Mouse (Mus musculus): ENCODE measurements around the gene Txndc12.

The Txndc12 gene

DNA sequence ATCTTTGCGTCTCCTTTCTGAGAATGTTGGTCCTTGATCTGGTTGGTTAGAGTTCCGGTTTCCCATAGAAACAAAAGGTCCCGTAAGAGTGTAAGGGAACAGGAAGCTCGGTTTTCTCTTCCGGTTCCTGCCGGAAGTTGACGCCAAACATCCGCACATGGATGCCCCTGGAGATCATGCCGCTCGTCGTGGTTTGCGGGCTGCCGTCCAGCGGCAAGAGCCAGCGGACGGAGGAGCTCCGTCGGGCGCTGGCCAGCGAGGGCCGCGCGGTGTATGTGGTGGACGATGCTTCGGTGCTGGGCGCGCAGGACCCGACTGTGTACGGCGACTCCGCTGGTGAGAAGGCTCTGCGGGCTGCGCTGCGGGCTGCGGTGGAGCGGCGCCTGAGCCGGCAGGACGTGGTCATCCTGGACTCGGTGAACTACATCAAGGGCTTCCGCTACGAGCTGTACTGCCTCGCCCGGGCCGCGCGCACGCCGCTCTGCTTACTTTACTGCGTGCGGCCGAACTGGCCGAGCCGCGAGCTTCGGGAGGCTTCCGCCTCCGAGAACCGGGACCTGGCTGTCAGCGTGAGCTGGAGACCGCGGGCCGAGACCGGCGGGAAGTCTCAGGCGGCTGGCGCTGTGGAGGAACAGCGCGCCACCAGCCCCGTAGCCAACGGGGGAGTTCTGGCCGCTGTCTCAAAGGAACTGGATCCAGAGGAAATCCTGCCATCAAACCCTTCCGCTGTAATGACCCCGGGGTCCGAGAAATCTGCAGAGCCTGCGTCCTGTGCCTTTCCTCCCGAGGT, 13.5 kb downstream of the Txndc12 start, which contains the start of gene Kti12:
Gene Kti12 (plus strand): TSS at position 71 of the 790 bp plus-strand sequence.
- DNase-seq, result peak; percentile 89 to 90

DNA sequence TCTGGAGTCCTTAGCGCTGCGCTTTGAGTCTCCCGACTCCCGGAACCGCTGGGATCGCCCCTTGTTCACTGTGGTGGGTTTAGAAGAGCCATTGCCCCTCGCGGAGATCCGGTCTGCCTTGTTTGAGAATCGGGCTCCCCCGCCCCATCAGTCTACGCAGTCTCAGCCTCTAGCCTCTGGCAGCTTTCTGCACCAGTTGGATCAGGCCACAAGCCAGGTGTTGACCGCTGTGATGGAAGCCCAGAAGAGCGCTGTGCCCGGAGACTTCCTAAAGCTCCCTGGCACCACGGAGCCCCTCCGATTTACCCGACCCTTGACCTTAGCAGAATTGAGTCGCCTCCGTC, 14.1 kb downstream of the Txndc12 start, which contains the start of gene A730015C16Rik:
Gene A730015C16Rik (minus strand): TSS at position 115 of the 344 bp plus-strand sequence.
- peak; percentile 64 to 69 for DNase-seq

DNA sequence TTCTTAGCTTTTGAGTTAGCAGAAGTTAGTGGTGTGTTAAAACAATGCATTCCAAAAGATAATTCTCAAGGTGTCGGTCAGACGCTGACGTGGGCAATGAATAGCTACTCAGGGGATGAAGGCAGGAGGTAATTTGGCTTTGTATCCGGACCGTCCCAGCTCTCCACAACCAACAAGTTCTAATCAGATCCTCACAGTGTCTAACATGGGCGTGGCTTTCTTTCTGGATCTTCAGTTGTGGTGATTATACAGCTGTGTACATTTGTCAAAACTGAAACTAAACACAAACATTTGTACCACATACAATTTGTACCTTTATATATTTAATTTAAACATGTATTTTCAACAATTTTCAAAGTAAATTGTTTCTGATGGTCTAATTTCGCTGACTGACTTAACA, 32.4 kb downstream of the Txndc12 start:
- no peak for DNase-seq

DNA sequence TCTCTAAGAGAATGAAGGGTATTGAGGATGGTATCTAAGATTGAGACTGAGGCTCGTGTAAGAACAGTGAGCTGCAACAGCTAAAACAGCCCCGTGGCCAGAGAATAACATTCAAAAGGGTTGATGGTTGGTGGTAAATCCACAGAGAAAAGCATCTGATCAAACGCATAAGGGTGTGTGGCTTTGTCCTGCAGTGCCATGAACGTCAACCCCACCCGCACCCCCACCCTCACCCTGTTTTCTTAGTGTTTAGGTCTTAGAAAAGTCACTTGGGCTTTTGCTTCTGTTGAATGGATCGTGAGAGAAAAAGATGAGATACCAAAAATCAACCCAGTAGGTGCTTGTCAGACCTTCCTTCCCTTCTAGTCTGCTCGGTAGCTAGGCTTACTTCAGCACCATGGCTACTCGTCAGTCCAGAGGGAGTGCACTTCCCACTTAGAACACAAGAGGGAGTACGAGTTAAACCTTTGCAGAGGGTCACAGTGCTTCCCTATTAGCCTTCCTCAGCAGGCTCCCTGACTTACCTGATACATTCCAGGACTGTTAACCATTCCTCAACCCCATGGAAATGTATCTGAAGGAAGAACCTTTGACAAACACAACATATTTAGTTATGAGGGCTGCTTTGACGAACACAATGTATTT, 35.5 kb downstream of the Txndc12 start:
- peak; percentile 94 to 97 for DNase-seq

DNA sequence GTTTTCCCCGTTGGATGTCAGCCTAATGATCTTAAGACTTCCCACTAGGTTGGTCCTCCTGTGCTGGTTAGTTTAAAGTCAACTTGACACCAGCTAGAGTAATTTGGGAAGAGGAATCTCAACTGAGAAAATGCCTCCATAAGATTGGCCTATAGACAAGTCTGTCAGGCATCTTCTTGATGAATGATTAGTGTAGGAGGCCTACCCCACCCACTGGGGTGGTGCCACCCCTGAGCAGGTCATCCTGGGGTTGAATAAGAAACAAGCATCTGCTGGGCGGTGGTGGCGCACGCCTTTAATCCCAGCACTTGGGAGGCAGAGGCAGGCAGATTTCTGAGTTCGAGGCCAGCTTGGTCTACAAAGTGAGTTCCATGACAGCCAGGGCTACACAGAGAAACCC, 39.3 kb downstream of the Txndc12 start:
- no peak for DNase-seq

DNA sequence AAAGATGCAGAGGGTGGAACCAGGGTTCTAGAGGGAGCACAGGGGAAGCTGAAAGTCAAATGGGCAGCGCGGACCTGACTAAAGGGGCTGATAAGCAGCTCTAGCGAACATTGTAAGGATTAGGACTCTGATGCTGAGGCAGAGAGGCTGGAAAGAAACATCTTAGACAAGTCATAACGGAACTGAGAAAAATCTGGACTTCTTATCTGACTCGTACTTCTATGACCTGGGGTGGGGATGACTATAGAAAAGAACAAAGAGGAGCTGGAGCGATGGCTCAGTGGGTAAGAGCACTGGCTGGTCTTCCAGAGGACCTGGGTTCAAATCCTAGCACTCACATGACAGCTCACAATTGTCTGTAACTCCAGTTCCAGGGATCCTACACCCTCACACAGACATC, 43.5 kb downstream of the Txndc12 start:
- no peak for DNase-seq

DNA sequence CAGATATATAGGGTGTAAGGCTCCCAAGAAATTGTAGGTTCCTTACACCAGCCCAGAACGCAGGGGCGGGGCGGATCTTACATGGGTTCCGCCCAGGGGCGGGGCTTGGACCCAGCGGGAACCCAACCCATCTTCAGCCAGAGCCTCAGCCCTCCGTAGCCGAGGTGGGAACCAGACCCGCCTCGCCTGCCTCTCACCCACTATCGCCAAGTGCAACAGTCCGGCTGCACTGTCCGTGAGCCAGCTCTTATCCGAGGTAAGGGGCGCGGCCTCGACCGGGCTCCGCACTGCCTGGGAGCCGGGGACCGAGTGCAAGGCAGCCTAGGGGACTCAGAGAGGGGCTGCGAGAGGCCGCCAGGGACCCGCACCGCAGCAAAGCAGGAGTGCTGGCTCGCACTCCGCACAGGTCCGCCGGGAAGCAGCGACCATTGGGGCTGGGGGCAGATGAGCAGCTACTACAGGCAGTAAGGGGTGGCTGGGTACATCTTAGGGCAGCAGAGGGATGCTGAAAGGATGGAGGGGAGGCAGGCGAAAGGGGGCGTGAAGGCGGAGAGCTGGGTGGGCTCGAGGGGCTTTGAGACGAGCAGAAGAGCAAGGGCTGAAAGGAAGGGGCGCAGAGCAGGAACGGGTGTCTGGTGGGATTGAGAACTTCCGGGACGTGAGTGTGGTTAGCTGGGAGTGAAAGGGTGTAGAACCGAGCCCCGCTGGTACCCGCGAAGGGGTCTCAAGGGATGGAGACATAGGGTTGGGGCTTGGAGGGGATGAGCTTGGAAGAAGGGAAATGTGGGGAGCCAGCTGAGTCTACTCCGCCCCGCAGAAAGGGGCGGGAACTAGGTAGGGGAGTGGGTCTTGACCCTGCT, 44.8 kb downstream of the Txndc12 start, which contains the start of gene Rab3b:
Gene Rab3b (plus strand): TSS at position 101 of the 860 bp plus-strand sequence.
- peak; percentile 75 to 79 for DNase-seq

DNA sequence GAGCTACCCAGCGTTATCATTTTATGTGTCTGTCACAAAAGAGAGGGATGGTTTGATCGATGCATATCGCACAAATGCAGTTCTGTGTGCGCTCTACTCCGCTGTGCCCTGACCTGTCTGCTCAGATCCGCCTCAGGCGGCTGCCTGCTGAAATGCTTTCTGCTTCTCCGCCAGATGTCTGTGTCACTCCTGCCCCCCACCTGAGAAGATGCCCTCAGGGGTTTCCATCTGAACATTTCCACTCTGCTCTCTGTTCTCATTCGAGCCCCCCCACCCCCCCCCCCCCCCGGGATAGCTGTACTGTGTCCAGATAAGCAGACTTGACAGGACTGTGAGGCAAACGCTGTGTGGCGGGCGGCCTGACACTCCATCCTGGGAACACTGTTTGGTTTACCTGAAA, 49.4 kb downstream of the Txndc12 start:
- peak in 1 of 2 experiments; percentile 30 for DNase-seq

DNA sequence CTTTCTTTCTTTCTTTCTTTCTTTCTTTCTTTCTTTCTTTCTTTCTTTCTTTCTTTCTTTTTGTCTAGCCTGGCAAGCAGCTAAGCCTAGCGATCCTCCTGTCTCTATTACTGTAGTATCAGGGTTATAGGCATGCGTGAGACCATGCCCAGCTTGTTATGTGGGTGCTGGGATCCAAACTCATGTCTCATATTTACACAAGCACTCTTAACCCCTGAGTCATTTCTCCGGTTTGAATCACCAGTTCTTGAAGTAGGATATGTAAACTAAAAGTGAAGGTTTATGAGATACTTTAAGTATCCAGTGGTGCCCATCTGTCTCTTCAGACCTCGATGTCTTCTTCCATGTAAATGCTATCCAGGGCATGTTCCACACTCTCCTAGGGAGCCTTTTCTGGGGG, 53.1 kb downstream of the Txndc12 start:
- DNase-seq, result no peak

DNA sequence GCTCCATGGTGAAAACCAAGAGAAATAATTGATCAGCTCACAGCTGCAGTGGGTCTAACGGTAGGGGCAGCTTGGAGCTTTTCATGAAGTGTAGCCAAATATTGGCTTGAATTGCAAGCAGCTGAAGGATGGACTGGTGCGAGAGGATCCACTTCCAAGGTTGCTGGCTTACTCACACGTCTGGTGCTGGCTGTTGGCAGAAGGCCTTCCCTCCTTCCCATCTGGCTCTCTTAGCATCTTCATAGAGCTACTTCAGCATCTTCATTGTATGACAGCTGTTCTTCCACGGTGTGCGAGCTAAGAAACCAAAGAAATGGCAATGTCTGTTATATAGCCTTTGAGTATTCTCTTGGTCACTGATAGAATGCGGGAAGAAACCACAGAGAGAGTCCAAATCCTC, 56.5 kb downstream of the Txndc12 start:
- DNase-seq, result peak; percentile 40 to 66

DNA sequence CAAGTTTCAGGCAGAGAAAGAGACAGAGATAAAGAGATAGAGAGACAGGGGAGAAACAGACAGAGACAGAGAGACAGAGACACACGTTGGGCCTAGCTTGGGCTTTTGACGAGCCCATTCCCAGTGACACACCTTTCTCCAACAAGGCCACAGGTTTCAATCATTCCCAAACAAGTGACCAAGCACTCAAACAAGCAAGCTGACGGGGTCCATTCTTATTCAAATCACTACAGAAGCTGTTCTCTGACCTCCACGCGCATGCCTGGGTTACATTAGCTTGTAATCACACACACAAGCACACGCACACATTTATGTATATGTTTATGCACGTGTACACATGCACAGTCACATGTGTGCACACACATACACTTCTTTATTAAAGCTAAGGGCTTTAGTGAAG, 66.0 kb downstream of the Txndc12 start:
- DNase-seq, result no peak

DNA sequence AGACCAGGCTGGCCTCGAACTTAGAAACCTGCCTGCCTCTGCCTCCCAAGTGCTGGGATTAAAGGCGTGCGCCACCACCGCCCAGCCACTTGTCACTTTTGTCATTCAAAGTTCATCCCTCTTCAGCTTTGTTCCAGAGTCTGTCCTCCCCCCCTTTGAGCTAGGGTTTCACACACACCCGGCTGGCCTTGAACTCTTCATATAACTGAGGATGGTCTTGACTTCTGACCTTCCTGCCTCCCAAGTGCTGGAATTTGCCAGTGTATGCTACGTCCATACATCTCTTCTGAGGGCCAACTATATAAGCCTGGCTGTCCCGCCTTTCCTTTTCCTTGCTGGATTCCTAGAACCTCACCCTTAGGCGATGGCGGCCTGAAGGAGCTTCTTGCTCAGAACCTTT, 68.5 kb downstream of the Txndc12 start:
- DNase-seq, result no peak

DNA sequence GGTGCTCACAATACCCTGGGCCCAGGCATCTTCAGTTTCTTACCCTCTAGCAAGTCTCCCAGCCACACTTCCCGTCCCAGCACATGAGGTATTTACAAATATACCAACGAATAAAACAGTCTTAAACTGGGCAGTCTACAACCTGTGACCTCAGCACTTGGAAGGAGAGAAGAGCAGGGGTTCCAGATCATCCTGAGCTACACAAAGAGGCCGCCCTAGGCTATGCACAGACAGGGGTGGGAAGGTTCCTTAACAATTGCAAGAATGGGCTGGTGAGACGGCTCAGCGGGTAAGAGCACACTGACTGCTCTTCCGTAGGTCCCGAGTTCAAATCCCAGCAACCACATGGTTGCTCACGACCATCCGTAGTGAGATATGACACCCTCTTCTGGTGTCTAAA, 68.9 kb downstream of the Txndc12 start:
- no peak for DNase-seq

DNA sequence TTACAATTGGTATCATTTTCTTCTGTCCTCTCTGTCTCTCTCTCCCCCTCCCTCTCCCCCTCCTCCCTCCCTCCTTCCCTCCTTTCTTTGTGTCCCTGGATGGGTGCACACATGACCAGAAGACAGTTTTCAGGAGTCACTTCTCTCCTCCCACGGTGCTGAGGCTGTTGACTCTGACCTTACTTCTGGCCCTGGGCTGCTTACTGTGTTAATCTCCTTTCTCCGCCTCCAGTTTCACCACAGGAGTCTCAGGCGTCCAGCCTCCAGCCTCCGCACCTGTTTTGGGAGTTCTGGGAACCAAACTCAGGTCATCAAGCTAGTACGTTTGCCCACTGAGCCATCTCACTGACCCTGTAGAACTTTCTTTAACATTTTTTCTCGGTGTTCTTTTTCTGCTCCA, 69.7 kb downstream of the Txndc12 start:
- DNase-seq, result no peak

DNA sequence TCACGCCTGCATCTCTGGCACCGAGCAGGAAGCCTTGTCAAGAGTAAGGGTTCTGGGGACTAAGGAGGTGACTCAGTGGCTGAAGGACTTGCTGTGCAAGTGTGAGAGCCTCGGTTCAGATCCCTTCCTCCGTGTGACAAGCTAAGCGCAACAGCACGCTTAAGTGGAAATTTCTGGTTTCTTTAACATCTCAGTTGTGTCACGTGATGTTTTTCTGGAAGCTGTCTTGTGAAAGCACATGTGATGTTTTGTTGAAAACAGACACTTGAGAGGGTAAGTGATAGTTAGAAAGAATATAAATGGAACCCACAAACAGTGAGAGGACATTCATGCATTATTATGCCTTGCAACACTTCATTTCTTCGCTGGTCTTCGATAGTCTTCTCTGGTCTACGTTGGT, 70.4 kb downstream of the Txndc12 start:
- DNase-seq, result no peak

DNA sequence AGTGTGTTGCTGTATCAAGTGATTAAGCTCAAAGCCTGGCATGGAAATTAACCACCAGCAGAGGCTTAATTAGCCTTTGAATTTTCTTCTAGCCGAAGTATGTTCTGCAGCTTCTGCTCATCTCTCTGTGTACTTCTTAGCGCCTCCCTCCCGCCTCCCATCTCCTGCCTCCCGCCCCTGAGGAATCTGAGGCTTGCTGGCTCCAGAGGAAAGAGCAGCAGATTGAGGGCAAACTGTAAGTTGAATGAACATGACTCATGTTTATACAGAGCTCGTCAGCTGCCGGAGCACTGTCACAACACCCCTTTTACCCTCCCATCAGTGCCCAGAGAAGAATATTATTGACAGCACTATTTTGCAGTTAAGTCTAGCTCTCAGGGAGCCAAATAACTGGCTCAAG, 71.5 kb downstream of the Txndc12 start:
- DNase-seq, result peak in 1 of 2 experiments; percentile 12

DNA sequence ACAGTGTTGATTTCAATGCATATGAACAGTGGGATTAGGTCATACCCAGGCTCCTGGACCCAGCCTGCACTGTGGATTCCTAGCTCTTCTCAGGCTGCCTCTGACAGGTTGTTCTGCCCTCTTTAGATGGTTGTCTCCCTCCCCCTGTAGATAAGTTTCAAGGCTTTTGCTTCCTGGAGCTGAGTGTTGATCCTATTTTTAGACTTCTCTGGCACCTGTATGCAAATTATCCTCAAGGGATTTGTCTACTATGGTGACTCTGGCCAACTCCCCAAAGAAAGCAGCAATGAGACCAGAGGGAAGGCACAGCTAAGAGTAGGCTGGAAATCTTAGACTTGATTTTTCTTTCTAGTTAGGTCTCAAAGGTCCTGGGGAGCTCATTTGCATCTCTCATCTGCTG, 73.1 kb downstream of the Txndc12 start:
- no peak for DNase-seq

DNA sequence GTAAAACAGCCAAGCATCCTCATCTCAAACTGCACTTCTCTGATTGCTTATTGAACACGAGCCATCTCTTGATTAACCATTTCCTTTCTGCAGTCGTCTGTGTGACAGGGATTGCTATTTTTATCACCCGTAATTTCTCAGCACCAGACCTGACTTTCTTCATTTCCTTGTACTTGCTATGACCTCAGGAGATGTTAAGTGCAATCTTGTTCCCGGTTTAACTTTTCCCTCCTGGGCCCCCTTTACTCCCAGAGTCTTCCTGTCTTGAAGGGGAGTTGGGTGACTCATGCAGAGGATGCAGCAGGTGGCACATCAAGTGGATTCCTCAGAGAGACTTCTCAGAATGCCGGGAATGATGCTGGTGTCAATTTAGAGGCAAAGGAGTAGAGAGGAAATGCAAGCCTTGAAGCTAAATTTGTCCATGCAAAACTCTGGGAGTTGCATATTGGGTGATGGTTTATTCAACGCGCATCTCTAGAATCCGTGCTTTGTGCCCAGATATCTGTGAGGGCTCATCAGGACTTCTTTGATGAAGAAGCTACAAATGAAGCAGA, 75.5 kb downstream of the Txndc12 start:
- no peak for DNase-seq

All from cerebellum, postnatal 10 days (tissue).